Mouse (Mus musculus) bone marrow, adult 2 months (tissue): ENCODE data around the gene Nfe2l1.

Source experiments
- CTCF ChIP-seq: fragments of 200-500 bp; IDR thresholded peaks from 2 replicates; pipeline ENCODE4 v1.5.1; 2011; ENCODE audit warnings: low read length, control low read depth; ENCODE audit not compliant: control insufficient read depth, insufficient read depth
- POLR2A ChIP-seq: fragments of 200-500 bp; IDR thresholded peaks from 2 replicates; pipeline ENCODE4 v1.6.1; 2011; ENCODE audit warnings: low read depth, mild to moderate bottlenecking, control low read depth, low read length, borderline replicate concordance; ENCODE audit not compliant: control insufficient read depth

GRCm38 (mm10) chr11:96832973-96833372 lies 3.2 kb upstream of the Nfe2l1 start:
- no peak for TF ChIP-seq CTCF
- TF ChIP-seq POLR2A: no peak
